Mouse (Mus musculus) common myeloid progenitor, adult 5-6 weeks (primary cell): ENCODE results near the gene Dpp6. TPM values are rescaled to one million over a fixed set of nuclear protein-coding genes. Genes with fewer than 3 reads are reported as not detected.
"Not testable (repeated sequence)": the region's sequence is repeated elsewhere in the genome, so short reads cannot be mapped to it uniquely, and the experiment has no call there.

Source experiments
- ATAC-seq: replicated peaks from 2 replicates; pipeline ENCODE4 v1.8.0; 2016; ENCODE audit warnings: low read depth, mild to moderate bottlenecking, moderate TSS enrichment, inconsistent platforms; ENCODE audit not compliant: poor library complexity, severe bottlenecking
- total RNA-seq: library from RNA; stranded (forward); fragments of 200-1000, 187-1606 nt; gene quantifications from 2 replicates; pipeline ENCODE4 v1.2.3, GENCODE M21; 2017

Gene Dpp6
- total RNA-seq, 1 experiment from 2014 or later: not detected

GRCm38 (mm10) chr5:27421090-27421635 lies 604.2 kb downstream of the Dpp6 start:
- no peak for ATAC-seq

DNA sequence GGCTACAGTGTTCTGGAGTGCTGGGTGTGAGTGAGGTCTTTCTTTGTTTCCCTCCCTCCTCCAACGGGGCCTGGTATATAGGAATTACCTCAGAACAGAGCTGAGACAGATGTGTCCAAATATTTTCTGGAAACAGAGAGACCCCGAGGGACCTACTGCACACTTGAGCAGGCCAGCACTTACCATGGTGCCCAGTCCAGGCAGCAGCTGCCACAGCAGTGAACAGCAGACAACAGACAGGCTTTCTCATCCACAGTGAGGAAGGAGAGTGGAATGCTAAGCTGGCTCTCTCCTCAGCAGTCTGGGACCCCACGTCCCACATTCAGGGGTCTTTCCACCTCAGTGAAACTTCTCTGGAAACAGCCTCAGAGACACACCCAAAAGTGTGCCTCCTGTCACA lies 606.8 kb downstream of the Dpp6 start:
- ATAC-seq: no peak

DNA sequence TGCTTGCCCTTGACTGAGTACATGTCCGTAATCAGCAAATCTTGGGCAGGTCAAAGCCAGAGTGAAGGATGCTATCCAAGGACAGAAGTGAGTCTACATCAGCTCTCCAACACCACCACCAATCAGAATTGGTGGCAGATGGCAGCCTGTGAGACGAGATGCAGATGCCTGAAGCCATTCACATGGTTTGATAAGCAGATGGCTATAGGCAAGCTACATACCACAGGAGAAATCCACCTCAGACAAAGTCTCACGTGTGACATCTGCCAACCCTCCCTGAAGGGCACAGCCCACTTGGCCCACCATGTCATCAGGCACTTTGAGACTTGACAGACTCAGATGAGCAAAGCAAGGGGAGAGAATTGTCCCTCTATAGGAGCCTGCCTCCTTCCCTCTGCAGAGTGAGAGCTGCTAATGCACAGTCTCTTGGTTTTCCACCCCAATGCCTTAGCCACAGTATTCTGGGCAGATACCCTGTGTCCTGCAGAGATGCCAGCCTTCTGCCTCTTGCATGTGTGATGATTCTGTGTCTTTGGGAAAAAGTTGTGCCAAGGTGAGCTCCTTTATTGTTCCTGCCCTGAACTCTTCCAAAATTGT lies 607.6 kb downstream of the Dpp6 start:
- no peak for ATAC-seq

DNA sequence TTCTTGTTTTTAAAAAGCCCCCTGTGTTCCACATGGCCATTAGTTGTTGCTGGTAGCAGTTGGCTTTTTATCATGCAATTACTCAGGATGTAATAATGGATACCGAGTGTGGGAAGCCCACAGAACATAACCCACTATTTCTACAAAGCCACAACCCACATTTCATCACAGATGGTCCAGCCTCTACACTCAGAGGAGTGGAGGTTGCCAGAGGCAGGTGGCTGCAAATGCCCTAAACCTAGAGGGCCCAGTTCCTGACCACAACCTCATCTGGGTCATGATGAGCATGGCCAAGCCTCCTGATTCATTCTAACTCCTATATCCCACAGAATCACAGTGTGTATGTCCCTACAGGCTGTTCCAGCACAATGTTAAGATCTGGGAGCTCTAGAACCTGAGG lies 609.2 kb downstream of the Dpp6 start:
- ATAC-seq: no peak

DNA sequence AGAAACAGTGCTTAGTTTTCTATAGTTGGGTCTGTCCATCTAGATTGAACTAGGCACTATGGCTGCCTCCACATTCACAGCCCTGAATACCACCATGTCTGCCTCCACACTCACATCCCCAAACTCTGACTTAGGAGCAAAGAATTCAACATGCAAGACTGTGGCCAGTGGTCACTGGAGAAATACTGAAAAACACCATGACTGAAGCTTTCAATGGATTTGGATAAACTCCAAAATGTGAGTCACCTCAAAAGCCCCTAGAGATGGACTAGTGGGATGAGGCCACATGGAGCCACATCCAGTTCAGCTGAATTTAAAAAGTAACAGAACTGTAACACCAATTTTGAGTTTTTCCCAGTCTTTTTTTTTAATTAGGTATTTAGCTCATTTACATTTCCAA lies 616.6 kb downstream of the Dpp6 start:
- ATAC-seq: no peak

- no peak for ATAC-seq
Observed at GRCm38 (mm10) chr5:27453201-27453845, 636.3 kb downstream of the Dpp6 start.

DNA sequence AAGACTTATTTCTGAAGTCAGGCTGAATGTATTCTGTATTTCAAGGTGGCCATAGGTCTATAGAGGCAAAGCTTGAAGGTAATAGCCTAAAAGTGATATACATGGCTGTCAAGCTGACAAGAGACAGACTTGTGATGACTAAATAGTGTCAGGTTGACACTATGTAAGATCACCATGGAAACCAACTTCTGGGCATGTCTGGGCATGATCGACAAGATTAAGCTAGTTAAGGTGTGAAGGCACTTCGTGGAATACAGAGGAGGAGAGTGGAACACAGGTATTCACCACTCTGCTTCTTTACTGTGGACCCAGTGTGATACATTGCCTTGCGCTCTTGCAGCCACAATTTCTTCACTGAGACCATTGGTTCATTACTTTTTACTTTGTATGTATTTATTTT lies 637.4 kb downstream of the Dpp6 start:
- ATAC-seq: no peak

DNA sequence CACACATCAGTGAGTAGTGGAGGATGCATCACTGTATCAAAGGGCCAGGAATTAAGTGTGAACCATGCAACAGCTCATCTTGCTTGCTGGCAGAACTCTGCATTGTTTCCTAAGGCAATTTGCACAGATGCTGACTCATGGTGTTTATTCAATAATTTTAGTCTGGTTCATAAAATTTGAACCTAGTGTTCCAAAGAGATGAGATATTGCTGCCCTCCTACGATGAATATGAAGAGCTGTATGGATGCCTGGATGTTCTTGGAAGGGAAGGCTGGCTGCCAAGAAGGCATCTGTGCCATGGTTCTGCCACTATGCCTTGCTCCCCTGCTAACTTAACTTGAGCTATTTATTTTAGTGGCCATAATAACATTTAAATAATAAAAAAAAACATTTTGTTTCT lies 640.0 kb downstream of the Dpp6 start:
- no peak for ATAC-seq

DNA sequence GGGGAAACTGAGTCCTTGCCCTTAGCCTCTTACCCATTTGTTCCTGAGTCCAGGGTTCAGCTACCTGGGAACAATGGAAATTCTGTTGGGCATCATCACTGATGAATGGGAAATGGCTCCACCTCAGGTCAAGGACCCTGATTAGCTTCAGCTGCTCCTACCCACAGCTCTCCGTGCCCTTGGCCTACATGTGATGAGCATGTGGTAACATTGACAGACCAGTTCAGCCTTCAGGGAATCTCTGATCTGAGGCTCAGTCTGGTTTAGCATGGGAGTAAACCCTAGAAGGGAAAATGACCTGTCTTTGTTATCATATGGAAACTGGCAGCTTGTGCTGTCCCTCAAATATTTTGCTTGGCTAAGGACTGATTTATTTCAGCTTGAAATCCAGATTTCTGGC lies 640.7 kb downstream of the Dpp6 start:
- no peak for ATAC-seq

- ATAC-seq: no peak
Observed at GRCm38 (mm10) chr5:27474964-27475465, 658.0 kb downstream of the Dpp6 start.

GRCm38 (mm10) chr5:27481706-27482105 lies 664.7 kb downstream of the Dpp6 start:
- ATAC-seq: no peak

GRCm38 (mm10) chr5:27486138-27486537 lies 669.1 kb downstream of the Dpp6 start:
- ATAC-seq: no peak

- ATAC-seq: no peak
Observed at GRCm38 (mm10) chr5:27490942-27491341, 673.9 kb downstream of the Dpp6 start.

GRCm38 (mm10) chr5:27501338-27501737 lies 684.3 kb downstream of the Dpp6 start, which contains the start of gene Speer4b:
Gene Speer4b (minus strand): TSS chr5:27501438.
- ATAC-seq: not testable (repeated sequence)

DNA sequence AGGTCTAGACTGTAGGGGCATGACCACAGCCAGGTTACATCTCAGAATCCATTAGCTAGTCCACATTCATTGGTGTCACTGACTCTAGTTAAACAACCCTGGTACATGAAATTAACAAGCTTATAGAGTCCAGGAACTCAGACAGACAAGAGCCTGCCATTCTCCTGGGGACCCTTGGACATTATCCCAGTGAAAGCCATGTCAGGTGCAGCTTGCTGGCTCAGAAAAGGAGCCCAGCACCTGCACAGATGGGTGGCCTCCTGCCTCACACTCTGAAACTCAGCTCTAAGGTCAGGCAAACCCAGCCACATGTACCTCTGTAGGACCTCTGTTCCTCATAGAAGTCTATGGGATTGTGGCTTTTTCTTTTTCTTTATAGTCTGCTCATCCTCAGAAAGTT lies 701.7 kb downstream of the Dpp6 start:
- ATAC-seq: no peak

DNA sequence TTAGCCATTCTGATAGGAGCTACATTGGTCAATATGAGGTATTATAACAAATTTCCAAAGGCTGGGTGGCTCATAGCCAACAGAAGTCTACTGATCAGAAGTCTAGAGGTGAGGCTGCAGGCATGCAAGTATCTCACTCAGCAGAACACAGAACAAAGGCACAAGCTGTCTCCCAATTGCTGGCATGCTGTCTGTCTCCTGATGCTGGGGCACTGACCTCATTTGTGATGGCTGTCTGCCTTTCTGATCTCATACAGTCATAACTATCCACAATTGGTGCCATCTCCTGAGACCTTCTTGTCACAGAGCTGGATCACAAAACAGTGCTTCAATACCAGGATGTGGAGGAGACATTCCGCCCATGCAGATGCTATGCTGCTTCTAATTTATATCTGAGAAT lies 709.9 kb downstream of the Dpp6 start:
- ATAC-seq: no peak

DNA sequence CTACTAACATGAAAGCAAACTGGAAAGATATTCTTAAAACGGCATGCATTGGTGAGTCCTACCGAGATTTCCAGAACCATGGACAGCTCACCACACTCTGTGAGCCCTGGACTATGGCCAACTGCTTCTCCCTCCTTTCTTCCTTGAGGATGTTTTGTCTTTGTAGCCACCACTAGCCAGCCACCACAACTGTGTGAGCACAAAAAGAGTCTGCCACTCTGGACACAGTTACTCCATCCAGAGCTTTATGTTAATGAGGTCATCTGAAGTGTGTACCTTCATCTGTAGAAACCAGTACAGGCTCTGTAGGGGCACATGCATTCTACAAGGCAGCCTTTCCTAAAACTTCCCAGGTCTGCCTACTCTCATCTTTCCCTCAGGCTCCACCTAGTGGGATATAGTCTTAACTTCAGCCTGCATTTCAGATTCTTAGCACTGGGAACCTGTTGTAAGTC lies 727.8 kb downstream of the Dpp6 start:
- ATAC-seq: no peak

- no peak for ATAC-seq
Observed at GRCm38 (mm10) chr5:27549291-27549690, 732.3 kb downstream of the Dpp6 start.

- no peak for ATAC-seq
Observed at GRCm38 (mm10) chr5:27565700-27566099, 748.7 kb downstream of the Dpp6 start.

DNA sequence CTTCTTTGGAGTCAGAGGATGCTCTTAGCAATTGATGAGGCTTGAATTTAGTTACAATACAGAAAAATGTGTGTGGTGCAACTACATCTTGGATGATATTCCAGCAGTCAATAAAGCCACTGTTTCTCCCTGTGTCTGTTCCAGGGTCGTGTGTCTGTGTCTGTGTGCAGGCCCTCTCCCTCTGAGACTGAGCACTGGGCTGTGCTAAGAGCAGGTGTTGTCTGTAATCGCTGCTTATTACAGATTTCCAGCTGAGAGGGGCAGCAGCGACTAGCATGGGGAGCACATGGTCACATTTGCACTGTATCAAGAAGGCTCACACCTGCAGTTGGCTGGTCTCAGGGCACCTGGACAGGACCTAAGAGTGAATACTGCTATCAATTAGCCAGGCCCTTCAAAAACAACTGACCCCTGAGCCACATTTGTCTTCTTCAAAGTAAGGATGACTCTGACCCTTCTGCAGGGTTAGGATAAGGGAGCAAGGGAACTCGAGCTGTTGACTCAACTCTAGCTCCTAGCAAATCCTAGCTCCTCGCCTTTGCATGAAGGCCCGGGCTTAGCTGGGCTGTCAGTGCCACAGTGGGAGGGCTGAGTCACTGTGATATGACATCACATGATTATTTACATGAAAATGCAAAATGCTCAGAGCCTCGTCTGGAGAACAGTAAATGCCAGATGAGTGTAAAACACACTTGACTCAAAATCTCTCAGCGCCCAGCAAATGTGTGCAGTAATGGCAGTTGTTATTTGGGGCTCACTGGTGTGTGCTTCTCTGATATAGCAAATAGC lies 771.2 kb downstream of the Dpp6 start:
- no peak for ATAC-seq

DNA sequence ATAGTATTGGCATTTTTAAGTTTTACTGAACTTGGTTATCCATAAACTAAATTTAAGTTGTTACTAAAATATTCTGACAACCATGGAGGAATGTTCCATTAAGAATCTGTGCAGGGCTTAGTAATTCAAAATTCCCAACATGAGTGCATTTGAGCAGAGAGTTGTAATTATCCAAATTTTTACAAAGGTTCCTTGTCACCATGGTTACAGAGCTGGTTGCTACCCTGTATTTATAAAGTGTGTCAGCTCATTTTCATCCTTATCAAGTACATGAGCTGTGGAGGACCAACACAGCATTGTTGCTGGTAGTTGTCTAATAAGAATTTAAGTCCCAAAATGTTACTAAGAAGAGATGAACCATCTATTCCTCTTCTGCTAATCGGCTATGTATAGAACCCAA lies 787.1 kb downstream of the Dpp6 start:
- no peak for ATAC-seq
